Mouse (Mus musculus): Measurements from ENCODE around the gene Nccrp1.

- TF ChIP-seq POLR2A (IDR thresholded peaks at IDR 0.05; ENCODE audit: low read depth, low read length) (no peak), CTCF (IDR thresholded peaks at IDR 0.05; ENCODE audit: extremely low read depth, insufficient read depth, insufficient read length, insufficient replicate concordance) (no peak)
These were observed 10.7 kb upstream of the Nccrp1 start for GRCm38 (mm10) chr7:28557708-28558107.
